Comparison of ENCODE assay signal across 8 mouse cellular contexts in genomic region chr13:74522141-74522480, GRCm38 (mm10). TPM values are rescaled to one million over a fixed set of nuclear protein-coding genes. Genes with fewer than 3 reads are reported as not detected.
DNase-seq lines count a peak whose midpoint lies in the region; ATAC-seq and TF ChIP-seq lines count a peak whose summit lies in the region.
"Not testable (repeated sequence)": the region's sequence is repeated elsewhere in the genome, so short reads cannot be mapped to it uniquely, and the experiment has no call there.

No protein-coding gene starts in this region.

- not testable (repeated sequence) for TF ChIP-seq POLR2A in embryonic fibroblast, embryonic 13.5 days (IDR thresholded peaks at IDR 0.05; ENCODE audit: low read depth, low read length); spleen, adult 2 months (IDR thresholded peaks at IDR 0.05; ENCODE audit: low read depth, low read length)

- H3K36me3 ChIP-seq in G1E (replicated peaks); heart, embryonic 11.5 days (ENCODE audit: control insufficient read depth, insufficient read depth, low read length); hindbrain, embryonic 16.5 days (ENCODE audit: control insufficient read depth, insufficient read depth, low read length); limb, embryonic 10.5 days; liver, postnatal 0 days (replicated peaks; ENCODE audit: insufficient read depth, low read length); midbrain, embryonic 13.5 days; spleen, adult 2 months (ENCODE audit: control insufficient read depth, insufficient read depth, low read length): not testable (repeated sequence)

- peak overlapping the region; percentile 73 for H3K4me2 ChIP-seq in heart, embryonic 11.5 days
- peak overlapping the region; percentile 74 for H3K4me2 ChIP-seq in hindbrain, embryonic 16.5 days (ENCODE audit: low read length)
- H3K4me2 ChIP-seq in liver, postnatal 0 days (ENCODE audit: low read depth, low read length): peak overlapping the region; percentile 76
- peak overlapping the region; percentile 73 for H3K4me2 ChIP-seq in midbrain, embryonic 13.5 days (replicated peaks)

- H3K4me3 ChIP-seq in G1E (ENCODE audit: low read depth, low read length): peak overlapping the region; percentile 70
- peak overlapping the region; percentile 31 for H3K4me3 ChIP-seq in embryonic fibroblast, embryonic 13.5 days (ENCODE audit: insufficient read depth, low read length)
- H3K4me3 ChIP-seq in heart, embryonic 11.5 days (ENCODE audit: low read depth, low read length): peak overlapping the region; percentile 53
- peak overlapping the region; percentile 48 for H3K4me3 ChIP-seq in hindbrain, embryonic 16.5 days (ENCODE audit: low read length)
- peak overlapping the region; percentile 58 for H3K4me3 ChIP-seq in limb, embryonic 10.5 days
- peak overlapping the region; percentile 51 for H3K4me3 ChIP-seq in liver, postnatal 0 days (ENCODE audit: low read depth, low read length)
- H3K4me3 ChIP-seq in midbrain, embryonic 13.5 days (replicated peaks): peak overlapping the region; percentile 55
- peak overlapping the region; percentile 67 for H3K4me3 ChIP-seq in spleen, adult 2 months (ENCODE audit: extremely low read depth, insufficient read depth, insufficient read length)

- peak overlapping the region; percentile 74 for H3K9ac ChIP-seq in heart, embryonic 11.5 days (ENCODE audit: low read depth, low read length)
- H3K9ac ChIP-seq in hindbrain, embryonic 16.5 days (ENCODE audit: low read depth, low read length): peak overlapping the region; percentile 61
- peak overlapping the region; percentile 55 for H3K9ac ChIP-seq in liver, postnatal 0 days (replicated peaks)
- H3K9ac ChIP-seq in midbrain, embryonic 13.5 days (replicated peaks): peak overlapping the region; percentile 69

- H3K9me3 ChIP-seq in G1E (replicated peaks); heart, embryonic 11.5 days (replicated peaks; ENCODE audit: control insufficient read depth, low read length); hindbrain, embryonic 16.5 days (ENCODE audit: control insufficient read depth, low read length); limb, embryonic 10.5 days (replicated peaks); liver, postnatal 0 days (ENCODE audit: low read length); midbrain, embryonic 13.5 days: not testable (repeated sequence)

- not testable (repeated sequence) for H3K27me3 ChIP-seq in G1E (ENCODE audit: insufficient read depth, low read length); heart, embryonic 11.5 days (ENCODE audit: control insufficient read depth, insufficient read depth, low read length); hindbrain, embryonic 16.5 days (replicated peaks; ENCODE audit: control insufficient read depth, insufficient read depth, low read length); limb, embryonic 10.5 days (ENCODE audit: low read depth, poor library complexity, severe bottlenecking); liver, postnatal 0 days (ENCODE audit: insufficient read depth, low read length); midbrain, embryonic 13.5 days; spleen, adult 2 months (ENCODE audit: control insufficient read depth, insufficient read depth, low read length)

- 1% methylated on average over 3 of the region's 3 CpGs for WGBS in heart, embryonic 11.5 days (ENCODE audit: insufficient replicate concordance)
- 0% methylated on average over 3 of the region's 3 CpGs for WGBS in hindbrain, embryonic 16.5 days
- 0% methylated on average over 3 of the region's 3 CpGs for WGBS in limb, embryonic 10.5 days
- 1% methylated on average over 3 of the region's 3 CpGs for WGBS in liver, postnatal 0 days (ENCODE audit: insufficient replicate concordance)
- 0% methylated on average over 3 of the region's 3 CpGs for WGBS in midbrain, embryonic 13.5 days
- 2% methylated on average over 3 of the region's 3 CpGs for WGBS in spleen, adult 2 months

- TF ChIP-seq CTCF in G1E (IDR thresholded peaks at IDR 0.05; ENCODE audit: low read depth, low read length); embryonic fibroblast, embryonic 13.5 days (IDR thresholded peaks at IDR 0.05; ENCODE audit: borderline replicate concordance, insufficient read depth, low read length); liver, postnatal 0 days (IDR thresholded peaks at IDR 0.05; ENCODE audit: low read depth); spleen, adult 2 months (IDR thresholded peaks at IDR 0.05; ENCODE audit: extremely low read depth, insufficient read depth, insufficient read length, insufficient replicate concordance): not testable (repeated sequence)

- TF ChIP-seq EP300 in liver, postnatal 0 days (IDR thresholded peaks at IDR 0.05; ENCODE audit: low read depth): not testable (repeated sequence)

- ATAC-seq in G1E (ENCODE audit: extremely low read depth, insufficient number of reproducible peaks, low FRiP score, poor library complexity, severe bottlenecking); heart, embryonic 11.5 days (replicated peaks; ENCODE audit: insufficient number of reproducible peaks, low FRiP score, low TSS enrichment); hindbrain, embryonic 16.5 days; liver, postnatal 0 days: not testable (repeated sequence)
- peak; percentile 86; the same call in 1 of the 2 replicates for ATAC-seq in midbrain, embryonic 13.5 days

- H3K27ac ChIP-seq in embryonic fibroblast, embryonic 13.5 days (ENCODE audit: insufficient read depth, low read length); hindbrain, embryonic 16.5 days (ENCODE audit: low read depth, low read length); midbrain, embryonic 13.5 days: not testable (repeated sequence)
- H3K27ac ChIP-seq in heart, embryonic 11.5 days (ENCODE audit: low read depth, low read length): peak overlapping the region; percentile 83; the same call in 1 of the 2 replicates
- peak overlapping the region; percentile 77 for H3K27ac ChIP-seq in limb, embryonic 10.5 days
- peak overlapping the region; percentile 90 for H3K27ac ChIP-seq in liver, postnatal 0 days (ENCODE audit: low read depth)
- H3K27ac ChIP-seq in spleen, adult 2 months (ENCODE audit: insufficient read depth, low read length): peak overlapping the region; percentile 73

- not testable (repeated sequence) for DNase-seq in G1E (ENCODE audit: low spot score); limb, embryonic 10.5 days (ENCODE audit: low spot score); liver, postnatal 0 days; spleen, adult 2 months (ENCODE audit: low read depth in 1 of 2, low spot score in 2 of 2)

- peaks cover 11% of the 10 kb centered on the region for H3K4me1 ChIP-seq in G1E (ENCODE audit: insufficient read depth, low read depth, low read length)
- not testable (repeated sequence) for H3K4me1 ChIP-seq in embryonic fibroblast, embryonic 13.5 days (ENCODE audit: control insufficient read depth, insufficient read depth, low read length); heart, embryonic 11.5 days (ENCODE audit: control insufficient read depth, insufficient read depth, low read length); hindbrain, embryonic 16.5 days (ENCODE audit: control insufficient read depth, insufficient read depth, low read depth, low read length); liver, postnatal 0 days (ENCODE audit: insufficient read depth); midbrain, embryonic 13.5 days (replicated peaks); spleen, adult 2 months (ENCODE audit: control insufficient read depth, insufficient read depth, insufficient read length)
- peaks cover 10% of the 10 kb centered on the region for H3K4me1 ChIP-seq in limb, embryonic 10.5 days

RNA-seq across cellular contexts. Expression of gene Zfp825, which starts 28.3 kb away (rescaled TPM):
- total RNA-seq in G1E (2014; fragmentation: Nextera tagmentation): 16.8 and 22.9 TPM in 2 replicates
- total RNA-seq in G1E (2017): 15.2 and 17.4 TPM in 2 replicates
- polyA plus RNA-seq in G1E (2012): 0.42 and 0.48 TPM in 2 replicates
- polyA plus RNA-seq in embryonic fibroblast, embryonic 13.5 days (2011; ENCODE audit: insufficient read length, low read depth, missing spikeins): 12.9 and 16.4 TPM in 2 replicates
- 15.6 and 17.0 TPM in 2 replicates for polyA plus RNA-seq in heart, embryonic 11.5 days (2014; fragmentation: Nextera tagmentation; extraction: Ambion mirVana)
- polyA plus RNA-seq in hindbrain, embryonic 16.5 days (2015; fragmentation: Nextera tagmentation; extraction: Ambion mirVana): 15.4 and 16.2 TPM in 2 replicates
- polyA plus RNA-seq in limb, embryonic 10.5 days (2016; fragmentation: Nextera tagmentation; extraction: Ambion mirVana): 21.2 and 27.1 TPM in 2 replicates
- 7.7 and 8.0 TPM in 2 replicates for polyA plus RNA-seq in liver, postnatal 0 days (2015; fragmentation: Nextera tagmentation; extraction: Ambion mirVana)
- 21.4 and 22.2 TPM in 2 replicates for polyA plus RNA-seq in midbrain, embryonic 13.5 days (2015; fragmentation: Nextera tagmentation; extraction: Ambion mirVana)
- 0.40 and 0.55 TPM in 2 replicates for polyA plus RNA-seq in spleen, adult 2 months (2012; rRNA removed)
